Mouse (Mus musculus) liver, postnatal 0 days (tissue): Measurements from ENCODE around the gene Wwox. TPM values are rescaled to one million over a fixed set of nuclear protein-coding genes. Genes with fewer than 3 reads are reported as not detected.

Experiments used
- ATAC-seq: fragments of 200-750 bp; cut with Nextera tagmentation; 2 replicates; pipeline ENCODE4 v1.8.0; 2017; ENCODE audit warnings: mild to moderate bottlenecking, moderate library complexity
- DNase-seq: peaks from one replicate; pipeline ENCODE4 v3.0.0-alpha.2; 2016
- H3K27ac ChIP-seq: fragments of 300-500 bp; sonication (generic); 2 replicates; pipeline ENCODE4 v1.5.1; 2014; ENCODE audit warnings: antibody characterized with exemption, moderate library complexity, mild to moderate bottlenecking, low read depth
- H3K27me3 ChIP-seq: fragments of 300-500 bp; sonication (generic); 2 replicates; pipeline ENCODE4 v1.6.1; 2014; ENCODE audit warnings: low read length, control low read depth, mixed read lengths; ENCODE audit not compliant: insufficient read depth
- H3K36me3 ChIP-seq: fragments of 300-500 bp; sonication (generic); replicated peaks from 2 replicates; pipeline ENCODE4 v1.6.1; 2014; ENCODE audit warnings: mild to moderate bottlenecking, control low read depth, low read length, moderate library complexity, mixed read lengths; ENCODE audit not compliant: insufficient read depth
- H3K4me1 ChIP-seq: fragments of 300-500 bp; sonication (generic); 2 replicates; pipeline ENCODE4 v1.6.1; 2014; ENCODE audit warnings: antibody characterized with exemption, mild to moderate bottlenecking, control low read depth; ENCODE audit not compliant: insufficient read depth
- H3K4me2 ChIP-seq: fragments of 300-500 bp; sonication (generic); 2 replicates; pipeline ENCODE4 v1.6.1; 2014; ENCODE audit warnings: low read depth, mild to moderate bottlenecking, low read length, moderate library complexity, mixed read lengths
- H3K4me3 ChIP-seq: fragments of 300-500 bp; sonication (generic); 2 replicates; pipeline ENCODE4 v1.5.1; 2014; ENCODE audit warnings: low read depth, low read length
- H3K9ac ChIP-seq: fragments of 300-500 bp; sonication (generic); replicated peaks from 2 replicates; pipeline ENCODE4 v1.6.1; 2014; ENCODE audit warnings: mild to moderate bottlenecking, moderate library complexity
- H3K9me3 ChIP-seq: fragments of 300-500 bp; sonication (generic); 2 replicates; pipeline ENCODE4 v1.6.1; 2016; ENCODE audit warnings: mild to moderate bottlenecking, control low read depth, low read length, mixed read lengths
- CTCF ChIP-seq: sonication (generic); IDR thresholded peaks from 2 replicates; pipeline ENCODE4 v1.5.1; 2016; ENCODE audit warnings: antibody characterized with exemption, low read depth
- EP300 ChIP-seq: IDR thresholded peaks from 2 replicates; pipeline ENCODE4 v1.6.1; 2016; ENCODE audit warnings: antibody characterized with exemption, low read depth, mild to moderate bottlenecking
- WGBS: fragments of 180-500 bp; shearing (Covaris S2); extraction: QIAGEN DNeasy Blood & Tissue Kit; methylation state at CpG from one replicate; pipeline ENCODE4 v1.1.7; 2014; ENCODE audit not compliant: insufficient replicate concordance; 5-methylcytosine and 5-hydroxymethylcytosine counted together
- polyA plus RNA-seq: library from polyadenylated mRNA; unstranded; fragments of >200 nt; fragmentation: Nextera tagmentation; extraction: Ambion mirVana; gene quantifications from 2 replicates; pipeline ENCODE4 v1.2.1, GENCODE M21; 2015

Gene Wwox
- polyA plus RNA-seq, 1 experiment from 2014 or later: 3.9 TPM

DNA sequence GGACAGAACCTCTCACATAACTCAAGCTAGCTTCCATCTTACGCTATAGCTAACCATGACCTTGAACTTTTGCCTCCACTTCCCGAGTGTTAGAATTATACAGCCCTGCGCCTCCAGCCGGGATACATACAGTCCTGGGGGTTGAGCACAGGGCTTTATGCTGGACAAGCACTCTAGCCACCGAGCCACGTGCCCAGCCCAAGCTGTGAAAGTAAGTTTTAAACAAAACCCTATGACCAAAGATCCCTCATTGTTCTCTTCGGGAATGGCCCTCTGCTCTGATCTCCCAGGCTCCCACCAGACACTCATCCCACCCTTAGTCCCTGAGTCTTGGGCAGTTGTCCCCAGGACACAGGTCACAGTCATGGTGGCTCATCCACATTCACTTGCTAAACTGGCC lies 625.9 kb downstream of the Wwox start:
- no peak overlapping the region for H3K4me3 ChIP-seq
- peaks cover 3% of the 10 kb centered on the region; the same call in 1 of the 2 replicates for H3K4me1 ChIP-seq
- ATAC-seq: no peak
- no peaks in the 10 kb centered on the region for H3K9me3 ChIP-seq
- no peak for DNase-seq
- WGBS: 64% methylated on average over 7 of the region's 7 CpGs
- H3K9ac ChIP-seq: no peak overlapping the region
- no peaks in the 10 kb centered on the region for H3K36me3 ChIP-seq
- no peaks in the 10 kb centered on the region for H3K27me3 ChIP-seq
- no peak for TF ChIP-seq EP300
- no peak overlapping the region for H3K27ac ChIP-seq
- no peak overlapping the region for H3K4me2 ChIP-seq

GRCm38 (mm10) chr8:115066550-115067058 lies 627.1 kb downstream of the Wwox start:
- H3K27me3 ChIP-seq: no peaks in the 10 kb centered on the region
- no peak overlapping the region for H3K27ac ChIP-seq
- H3K4me3 ChIP-seq: no peak overlapping the region
- no peak for ATAC-seq
- 78% methylated on average over 8 of the region's 8 CpGs for WGBS
- H3K9ac ChIP-seq: no peak overlapping the region
- H3K36me3 ChIP-seq: no peaks in the 10 kb centered on the region
- TF ChIP-seq CTCF (no peak), EP300 (no peak)
- H3K4me1 ChIP-seq: peaks cover 3% of the 10 kb centered on the region; the same call in 1 of the 2 replicates
- no peak overlapping the region for H3K4me2 ChIP-seq
- no peaks in the 10 kb centered on the region for H3K9me3 ChIP-seq
- DNase-seq: no peak

GRCm38 (mm10) chr8:115068723-115069122 lies 629.3 kb downstream of the Wwox start:
- no peak overlapping the region for H3K27ac ChIP-seq
- no peak overlapping the region for H3K4me2 ChIP-seq
- H3K9me3 ChIP-seq: no peaks in the 10 kb centered on the region
- H3K27me3 ChIP-seq: no peaks in the 10 kb centered on the region
- TF ChIP-seq CTCF: no peak
- TF ChIP-seq EP300: no peak
- no peak overlapping the region for H3K4me3 ChIP-seq
- no peaks in the 10 kb centered on the region for H3K36me3 ChIP-seq
- DNase-seq: no peak
- no peak overlapping the region for H3K9ac ChIP-seq
- ATAC-seq: no peak
- 43% methylated on average over 5 of the region's 5 CpGs for WGBS
- peaks cover 3% of the 10 kb centered on the region; the same call in 1 of the 2 replicates for H3K4me1 ChIP-seq

DNA sequence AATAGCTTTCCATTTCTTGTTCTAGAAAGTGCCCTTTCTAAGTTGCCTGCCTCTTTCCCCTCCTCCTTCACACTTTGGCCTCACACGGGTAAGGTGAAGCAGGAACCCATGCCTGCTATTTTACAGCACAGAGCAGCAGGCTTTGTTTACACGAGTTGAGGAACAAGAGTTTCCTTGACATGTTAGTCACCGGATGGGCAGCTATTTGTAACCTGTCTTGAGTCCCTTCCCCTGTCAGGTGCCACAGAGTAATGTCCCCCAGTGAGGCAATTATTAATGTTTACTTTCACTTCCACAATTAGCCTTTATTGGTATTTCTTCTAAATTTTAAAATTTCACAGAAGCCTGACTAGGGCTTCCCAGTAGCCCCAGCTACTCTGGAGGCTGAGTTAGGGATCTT lies 630.8 kb downstream of the Wwox start:
- Histone ChIP-seq H3K4me2 (no peak overlapping the region), H3K27ac (no peak overlapping the region), H3K4me1 (peaks cover 3% of the 10 kb centered on the region; the same call in 1 of the 2 replicates), H3K4me3 (no peak overlapping the region), H3K9me3 (no peaks in the 10 kb centered on the region), H3K27me3 (no peaks in the 10 kb centered on the region), H3K36me3 (no peaks in the 10 kb centered on the region), H3K9ac (no peak overlapping the region)
- ATAC-seq (no peak), DNase-seq (no peak)
- TF ChIP-seq EP300 (no peak), CTCF (no peak)
- WGBS: 25% methylated on average over 3 of the region's 3 CpGs

GRCm38 (mm10) chr8:115071231-115071630 lies 631.8 kb downstream of the Wwox start:
- no peak for TF ChIP-seq EP300
- H3K4me1 ChIP-seq: peaks cover 3% of the 10 kb centered on the region; the same call in 1 of the 2 replicates

GRCm38 (mm10) chr8:115078296-115078695 lies 638.8 kb downstream of the Wwox start:
- no peak overlapping the region for H3K4me3 ChIP-seq
- H3K4me2 ChIP-seq: no peak overlapping the region
- TF ChIP-seq CTCF: no peak
- TF ChIP-seq EP300: no peak
- ATAC-seq: no peak
- no peaks in the 10 kb centered on the region for H3K4me1 ChIP-seq
- H3K27ac ChIP-seq: no peak overlapping the region
- H3K9ac ChIP-seq: no peak overlapping the region
- no peaks in the 10 kb centered on the region for H3K9me3 ChIP-seq
- H3K27me3 ChIP-seq: no peaks in the 10 kb centered on the region
- no peaks in the 10 kb centered on the region for H3K36me3 ChIP-seq
- DNase-seq: no peak
- 76% methylated on average over 7 of the region's 7 CpGs for WGBS

More at GRCm38 (mm10) chr8:115071231-115071630, 631.8 kb downstream of the Wwox start:
- Histone ChIP-seq H3K9ac (no peak overlapping the region), H3K27me3 (no peaks in the 10 kb centered on the region), H3K27ac (no peak overlapping the region), H3K4me3 (no peak overlapping the region), H3K9me3 (no peaks in the 10 kb centered on the region), H3K4me2 (no peak overlapping the region), H3K36me3 (no peaks in the 10 kb centered on the region)
- DNase-seq: no peak
- ATAC-seq: no peak
- WGBS: 86% methylated on average over 12 of the region's 12 CpGs
